Mouse (Mus musculus) midbrain, embryonic 16.5 days (tissue): ENCODE data around the gene Tnfrsf25. TPM values are rescaled to one million over a fixed set of nuclear protein-coding genes. Genes with fewer than 3 reads are reported as not detected.

Experiments
- ATAC-seq: fragments of 200-750 bp; cut with Nextera tagmentation; 2 replicates; pipeline ENCODE4 v1.8.0; 2017; ENCODE audit warnings: moderate TSS enrichment
- H3K27ac ChIP-seq: fragments of 300-500 bp; sonication (generic); 2 replicates; pipeline ENCODE4 v1.5.1; 2014; ENCODE audit warnings: mild to moderate bottlenecking, low read length, mixed read lengths
- H3K27me3 ChIP-seq: fragments of 300-500 bp; sonication (generic); 2 replicates; pipeline ENCODE4 v1.6.1; 2014; ENCODE audit warnings: low read depth, low read length, mixed read lengths; ENCODE audit not compliant: control insufficient read depth, insufficient read depth
- H3K36me3 ChIP-seq: fragments of 300-500 bp; sonication (generic); 2 replicates; pipeline ENCODE4 v1.6.1; 2014; ENCODE audit warnings: mild to moderate bottlenecking, low read length, moderate library complexity, mixed read lengths; ENCODE audit not compliant: control insufficient read depth, insufficient read depth
- H3K4me1 ChIP-seq: fragments of 300-500 bp; sonication (generic); 2 replicates; pipeline ENCODE4 v1.6.1; 2014; ENCODE audit warnings: mild to moderate bottlenecking, low read length, mixed read lengths; ENCODE audit not compliant: control insufficient read depth, insufficient read depth
- H3K4me2 ChIP-seq: fragments of 300-500 bp; sonication (generic); 2 replicates; pipeline ENCODE4 v1.6.1; 2014; ENCODE audit warnings: mild to moderate bottlenecking, low read length, mixed read lengths
- H3K4me3 ChIP-seq: fragments of 300-500 bp; sonication (generic); 2 replicates; pipeline ENCODE4 v1.5.1; 2014; ENCODE audit warnings: low read depth, mild to moderate bottlenecking, low read length, moderate library complexity, mixed read lengths
- H3K9ac ChIP-seq: fragments of 300-500 bp; sonication (generic); 2 replicates; pipeline ENCODE4 v1.6.1; 2014; ENCODE audit warnings: low read depth, low read length, mixed read lengths
- H3K9me3 ChIP-seq: fragments of 300-500 bp; sonication (generic); replicated peaks from 2 replicates; pipeline ENCODE4 v1.6.1; 2014; ENCODE audit warnings: mild to moderate bottlenecking, low read length, mixed read lengths; ENCODE audit not compliant: control insufficient read depth, poor library complexity, severe bottlenecking
- WGBS: fragments of 180-500 bp; shearing (Covaris S2); extraction: QIAGEN DNeasy Blood & Tissue Kit; methylation state at CpG from one replicate; pipeline ENCODE4 v1.1.7; 2014; 5-methylcytosine and 5-hydroxymethylcytosine counted together
- polyA plus RNA-seq: library from polyadenylated mRNA; unstranded; fragments of >200 nt; fragmentation: Nextera tagmentation; extraction: Ambion mirVana; gene quantifications from 2 replicates; pipeline ENCODE4 v1.2.1, GENCODE M21; 2015

Tnfrsf25 gene
- polyA plus RNA-seq, 1 experiment from 2014 or later = 0.83 TPM

- Histone ChIP-seq H3K27ac (no peak overlapping the region), H3K9me3 (no peaks in the 10 kb centered on the region), H3K4me1 (peaks cover 12% of the 10 kb centered on the region; the same call in 1 of the 2 replicates), H3K4me2 (peak overlapping the region; percentile 41), H3K4me3 (peak overlapping the region; percentile 18; the same call in 1 of the 2 replicates), H3K9ac (peak overlapping the region; percentile 10; the same call in 1 of the 2 replicates), H3K36me3 (no peaks in the 10 kb centered on the region), H3K27me3 (peaks cover 57% of the 10 kb centered on the region)
- WGBS = 1% methylated on average over 23 of the region's 23 CpGs
- no peak for ATAC-seq
Observed at GRCm38 (mm10) chr4:152153771-152154177, 38.0 kb downstream of the Tnfrsf25 start.

GRCm38 (mm10) chr4:152155019-152155418 is 39.3 kb downstream of the Tnfrsf25 start:
- peaks cover 21% of the 10 kb centered on the region for H3K4me1 ChIP-seq
- H3K4me3 ChIP-seq = no peak overlapping the region
- no peak overlapping the region for H3K27ac ChIP-seq
- H3K9me3 ChIP-seq = no peaks in the 10 kb centered on the region
- WGBS = 70% methylated on average over 4 of the region's 4 CpGs
- H3K4me2 ChIP-seq = no peak overlapping the region
- H3K9ac ChIP-seq = no peak overlapping the region
- peaks cover 70% of the 10 kb centered on the region for H3K27me3 ChIP-seq
- no peaks in the 10 kb centered on the region for H3K36me3 ChIP-seq
- ATAC-seq = no peak

GRCm38 (mm10) chr4:152157779-152158584 is 42.2 kb downstream of the Tnfrsf25 start:
- Histone ChIP-seq H3K27ac (no peak overlapping the region), H3K9ac (no peak overlapping the region), H3K4me3 (no peak overlapping the region), H3K4me2 (no peak overlapping the region), H3K27me3 (peaks cover 68% of the 10 kb centered on the region), H3K4me1 (peaks cover 17% of the 10 kb centered on the region), H3K36me3 (no peaks in the 10 kb centered on the region), H3K9me3 (no peaks in the 10 kb centered on the region)
- no peak for ATAC-seq
- 16% methylated on average over 21 of the region's 21 CpGs for WGBS

- Histone ChIP-seq H3K27me3 (peaks cover 61% of the 10 kb centered on the region), H3K36me3 (no peaks in the 10 kb centered on the region), H3K4me1 (peaks cover 14% of the 10 kb centered on the region), H3K4me2 (peak within 1 kb of the TSS; percentile 2; the same call in 1 of the 2 replicates), H3K9me3 (no peaks in the 10 kb centered on the region), H3K4me3 (peak within 1 kb of the TSS; percentile 12; the same call in 1 of the 2 replicates), H3K9ac (no peak within 1 kb of the TSS), H3K27ac (no peak within 1 kb of the TSS)
- ATAC-seq = no peak
- WGBS = 2% methylated on average over 35 of the region's 35 CpGs
Observed at GRCm38 (mm10) chr4:152158585-152159284, 43.0 kb downstream of the Tnfrsf25 start, which contains the start of gene Hes2. Hes2 (plus strand) TSS chr4:152158867.

GRCm38 (mm10) chr4:152159285-152159678 is 43.5 kb downstream of the Tnfrsf25 start:
- no peak for ATAC-seq
- H3K9ac ChIP-seq = no peak overlapping the region
- H3K27me3 ChIP-seq = peaks cover 57% of the 10 kb centered on the region
- peak overlapping the region; percentile 2; the same call in 1 of the 2 replicates for H3K4me2 ChIP-seq
- H3K27ac ChIP-seq = no peak overlapping the region
- under 1% methylated on average over 19 of the region's 19 CpGs for WGBS
- H3K9me3 ChIP-seq = no peaks in the 10 kb centered on the region
- H3K36me3 ChIP-seq = no peaks in the 10 kb centered on the region
- H3K4me3 ChIP-seq = peak overlapping the region; percentile 12; the same call in 1 of the 2 replicates
- H3K4me1 ChIP-seq = peaks cover 13% of the 10 kb centered on the region

- Histone ChIP-seq H3K9me3 (no peaks in the 10 kb centered on the region), H3K4me2 (no peak overlapping the region), H3K27ac (no peak overlapping the region), H3K36me3 (no peaks in the 10 kb centered on the region), H3K4me1 (peaks cover 13% of the 10 kb centered on the region), H3K9ac (no peak overlapping the region), H3K27me3 (peaks cover 57% of the 10 kb centered on the region), H3K4me3 (no peak overlapping the region)
- no peak for ATAC-seq
- WGBS = 36% methylated on average over 4 of the region's 4 CpGs
Observed at GRCm38 (mm10) chr4:152160748-152161147, 45.0 kb downstream of the Tnfrsf25 start.

- 73% methylated on average over 6 of the region's 6 CpGs for WGBS
- Histone ChIP-seq H3K27ac (no peak overlapping the region), H3K4me2 (no peak overlapping the region), H3K36me3 (no peaks in the 10 kb centered on the region), H3K9ac (no peak overlapping the region), H3K4me1 (peaks cover 13% of the 10 kb centered on the region), H3K9me3 (no peaks in the 10 kb centered on the region), H3K27me3 (peaks cover 57% of the 10 kb centered on the region), H3K4me3 (no peak overlapping the region)
- ATAC-seq = no peak
Observed at GRCm38 (mm10) chr4:152161601-152162000, 45.9 kb downstream of the Tnfrsf25 start.

GRCm38 (mm10) chr4:152162748-152163147 is 47.0 kb downstream of the Tnfrsf25 start:
- Histone ChIP-seq H3K36me3 (no peaks in the 10 kb centered on the region), H3K9me3 (no peaks in the 10 kb centered on the region), H3K27me3 (peaks cover 49% of the 10 kb centered on the region), H3K4me3 (no peak overlapping the region), H3K27ac (no peak overlapping the region), H3K4me1 (peaks cover 13% of the 10 kb centered on the region), H3K4me2 (no peak overlapping the region), H3K9ac (no peak overlapping the region)
- ATAC-seq = no peak
- 90% methylated on average over 2 of the region's 2 CpGs for WGBS
